Mouse (Mus musculus) olfactory bulb, adult 2 months (tissue): ENCODE measurements around the gene Def8. TPM values are rescaled to one million over a fixed set of nuclear protein-coding genes. Genes with fewer than 3 reads are reported as not detected.

Experiments
- H3K27ac ChIP-seq: fragments of 200-500 bp; 2 replicates; pipeline ENCODE4 v1.5.1; 2012; ENCODE audit warnings: low read depth, low read length; ENCODE audit not compliant: insufficient read depth
- H3K4me1 ChIP-seq: fragments of 200-500 bp; 2 replicates; pipeline ENCODE4 v1.6.1; 2012; ENCODE audit warnings: low read length; ENCODE audit not compliant: control insufficient read depth, insufficient read depth
- H3K4me3 ChIP-seq: fragments of 200-500 bp; 2 replicates; pipeline ENCODE4 v1.5.1; 2012; ENCODE audit warnings: mild to moderate bottlenecking, low read depth, low read length, moderate library complexity; ENCODE audit not compliant: insufficient read depth
- CTCF ChIP-seq: fragments of 200-500 bp; IDR thresholded peaks from 2 replicates; pipeline ENCODE4 v1.5.1; 2012; ENCODE audit warnings: low read depth, mild to moderate bottlenecking, low read length, moderate library complexity; ENCODE audit not compliant: insufficient read depth
- POLR2A ChIP-seq: fragments of 200-500 bp; IDR thresholded peaks from 2 replicates; pipeline ENCODE4 v1.6.1; 2012; ENCODE audit warnings: mild to moderate bottlenecking, low read depth, low read length, moderate library complexity; ENCODE audit not compliant: insufficient read depth
- WGBS: fragments of 180-500 bp; shearing (Covaris S2); methylation state at CpG from one replicate; pipeline ENCODE4 v1.1.7; 2018; 5-methylcytosine and 5-hydroxymethylcytosine counted together
- polyA plus RNA-seq: library from polyadenylated mRNA; stranded (reverse); fragments of >200 nt; gene quantifications from 2 replicates; pipeline ENCODE4 v1.2.4, GENCODE M21; 2012; ENCODE audit warnings: low replicate concordance; ENCODE audit not compliant: missing spikeins, insufficient read depth, insufficient read length

Def8 gene
- polyA plus RNA-seq = not detected in 2 replicates

DNA sequence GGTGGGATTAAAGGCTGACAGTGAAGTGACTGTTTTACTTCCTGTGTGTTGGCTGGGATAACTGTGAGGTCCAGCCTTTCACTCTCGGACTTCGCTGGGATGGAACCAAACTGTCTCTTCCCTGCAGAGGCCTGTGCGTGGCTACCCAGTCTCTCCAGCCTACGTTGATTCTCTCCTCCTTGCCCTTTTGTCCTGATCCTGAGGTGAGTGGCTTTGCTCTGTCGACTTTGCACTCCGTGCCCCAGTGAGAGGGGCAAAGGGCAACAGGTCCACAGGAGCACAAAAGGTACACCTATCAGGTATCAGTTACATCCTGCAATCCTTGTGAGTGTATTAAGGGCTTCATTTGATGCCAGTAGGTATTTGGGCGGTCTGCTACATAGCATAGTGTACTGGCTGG is at the start of gene Def8:
Def8 (plus strand) TSS at position 87 of the 400 bp plus-strand sequence.
- TF ChIP-seq POLR2A = no peak
- no peak for TF ChIP-seq CTCF
- H3K4me3 ChIP-seq = no peak within 1 kb of the TSS
- H3K27ac ChIP-seq = no peak within 1 kb of the TSS
- WGBS = 87% methylated on average over 7 of the region's 7 CpGs
- peaks cover 17% of the 10 kb centered on the region for H3K4me1 ChIP-seq

DNA sequence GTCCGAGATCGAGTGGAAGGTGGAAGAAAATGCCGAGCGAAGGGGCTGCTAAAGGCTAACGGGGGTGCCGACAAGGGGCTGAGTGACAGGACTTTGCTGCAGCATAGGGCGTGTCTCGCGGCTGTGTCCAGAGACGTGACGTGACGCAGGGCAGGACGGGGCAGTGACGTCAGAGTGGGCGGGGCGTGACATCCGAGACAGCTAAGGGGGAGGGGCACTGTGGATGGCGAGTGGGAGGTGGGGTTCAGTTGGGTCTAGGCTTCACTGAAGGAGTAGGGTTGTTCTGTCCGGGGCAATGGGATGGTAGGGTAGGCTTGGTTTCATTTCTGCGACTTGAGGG is 49.1 kb upstream of the Def8 start:
- TF ChIP-seq POLR2A (no peak), CTCF (no peak)
- Histone ChIP-seq H3K27ac (peak overlapping the region; percentile 98), H3K4me1 (peaks cover 10% of the 10 kb centered on the region), H3K4me3 (peak overlapping the region; percentile 95)
- under 1% methylated on average over 20 of the region's 20 CpGs for WGBS

DNA sequence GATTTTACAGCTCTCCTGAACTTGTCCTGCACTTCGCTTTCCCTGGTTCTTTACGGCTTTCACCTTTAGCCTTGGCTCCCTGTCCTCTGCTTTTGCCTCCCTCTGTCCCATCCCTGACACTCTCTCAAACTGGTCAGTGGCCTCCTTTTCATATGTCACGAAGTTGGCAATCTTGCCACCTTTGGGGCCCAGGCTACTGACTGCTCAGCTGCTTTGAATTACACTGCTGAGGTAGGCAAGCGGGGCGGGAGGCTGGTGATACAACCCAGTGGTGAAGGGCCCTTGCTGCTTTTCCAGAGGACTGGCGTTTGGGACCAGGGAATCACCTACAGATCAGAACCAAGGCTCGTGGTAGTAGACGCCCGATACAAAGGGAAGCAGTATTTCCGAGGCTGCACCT is 47.6 kb upstream of the Def8 start:
- no peak overlapping the region for H3K27ac ChIP-seq
- TF ChIP-seq POLR2A = no peak
- TF ChIP-seq CTCF = no peak
- WGBS = 49% methylated on average over 10 of the region's 10 CpGs
- peaks cover 12% of the 10 kb centered on the region for H3K4me1 ChIP-seq
- H3K4me3 ChIP-seq = 0 out of 2 replicates have a peak overlapping the region, but pooled peaks have one; percentile 1

DNA sequence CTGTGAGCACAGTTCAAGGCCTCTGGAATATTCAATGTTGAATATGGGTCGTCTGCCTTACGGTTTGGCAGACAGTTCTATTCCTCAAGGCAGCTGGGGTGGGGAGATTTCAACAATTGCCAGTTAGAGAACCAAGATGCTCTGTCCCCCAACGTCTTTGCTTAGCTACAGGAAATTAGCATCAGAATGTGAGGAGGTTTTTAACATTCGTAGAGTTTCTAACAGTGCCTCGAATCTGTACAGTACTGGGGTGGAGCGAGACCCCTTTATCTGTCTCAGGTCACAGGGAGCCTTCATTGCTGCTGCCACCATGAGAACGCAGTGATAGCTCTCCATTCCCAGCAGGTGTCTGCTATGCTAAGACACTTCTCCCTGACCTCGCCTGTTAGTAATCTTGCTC is 47.2 kb upstream of the Def8 start:
- Histone ChIP-seq H3K27ac (no peak overlapping the region), H3K4me3 (0 out of 2 replicates have a peak overlapping the region, but pooled peaks have one; percentile 1), H3K4me1 (peaks cover 12% of the 10 kb centered on the region)
- WGBS = 23% methylated on average over 8 of the region's 8 CpGs
- no peak for TF ChIP-seq POLR2A
- TF ChIP-seq CTCF = no peak

DNA sequence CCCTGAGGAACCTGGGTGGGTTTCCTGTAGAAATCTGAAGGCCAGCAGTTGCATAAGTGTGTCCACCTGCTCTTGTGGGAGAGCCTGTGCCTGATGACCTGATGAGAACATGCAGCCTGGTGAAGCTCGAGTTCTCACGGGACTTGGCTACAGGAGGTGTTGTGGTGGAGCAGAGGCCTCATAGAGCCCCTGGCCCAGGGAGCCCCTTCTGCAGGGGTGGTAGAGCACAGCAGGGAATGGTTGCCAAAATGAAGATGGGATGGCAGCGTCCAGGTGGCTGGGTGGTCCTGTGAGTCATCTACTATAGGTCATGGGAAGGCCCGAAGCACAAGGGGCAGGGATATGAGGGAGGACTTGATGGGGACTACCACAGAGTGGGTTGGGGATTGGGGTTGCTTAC is 41.6 kb upstream of the Def8 start:
- Histone ChIP-seq H3K27ac (no peak overlapping the region), H3K4me3 (no peak overlapping the region), H3K4me1 (peaks cover 2% of the 10 kb centered on the region; the same call in 1 of the 2 replicates)
- TF ChIP-seq CTCF (no peak), POLR2A (0 out of 2 replicates have a peak, but pooled peaks have one; percentile 12)
- 87% methylated on average over 4 of the region's 4 CpGs for WGBS

DNA sequence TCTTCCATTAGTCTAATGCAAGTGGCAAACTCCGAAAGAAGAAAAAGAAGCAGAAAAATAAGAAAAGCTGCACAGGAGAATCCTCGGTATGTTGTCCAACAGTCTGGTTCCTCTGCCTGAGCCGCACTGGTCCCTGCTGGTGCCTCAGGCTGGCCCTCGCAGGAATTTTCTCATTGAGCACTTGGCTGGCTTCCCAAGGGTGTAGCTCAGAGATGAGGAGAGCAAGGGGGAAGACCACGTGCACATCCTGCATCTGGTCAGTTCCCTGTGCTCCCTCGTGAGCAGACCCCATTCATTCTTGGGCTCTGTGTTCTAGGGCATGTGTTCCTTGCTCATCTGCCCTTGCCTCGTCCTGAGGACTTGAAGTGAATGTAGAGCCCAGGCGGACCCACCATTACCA is 40.8 kb upstream of the Def8 start:
- WGBS = 80% methylated on average over 8 of the region's 8 CpGs
- H3K4me3 ChIP-seq = no peak overlapping the region
- peaks cover 2% of the 10 kb centered on the region; the same call in 1 of the 2 replicates for H3K4me1 ChIP-seq
- no peak overlapping the region for H3K27ac ChIP-seq
- no peak for TF ChIP-seq POLR2A
- TF ChIP-seq CTCF = no peak

DNA sequence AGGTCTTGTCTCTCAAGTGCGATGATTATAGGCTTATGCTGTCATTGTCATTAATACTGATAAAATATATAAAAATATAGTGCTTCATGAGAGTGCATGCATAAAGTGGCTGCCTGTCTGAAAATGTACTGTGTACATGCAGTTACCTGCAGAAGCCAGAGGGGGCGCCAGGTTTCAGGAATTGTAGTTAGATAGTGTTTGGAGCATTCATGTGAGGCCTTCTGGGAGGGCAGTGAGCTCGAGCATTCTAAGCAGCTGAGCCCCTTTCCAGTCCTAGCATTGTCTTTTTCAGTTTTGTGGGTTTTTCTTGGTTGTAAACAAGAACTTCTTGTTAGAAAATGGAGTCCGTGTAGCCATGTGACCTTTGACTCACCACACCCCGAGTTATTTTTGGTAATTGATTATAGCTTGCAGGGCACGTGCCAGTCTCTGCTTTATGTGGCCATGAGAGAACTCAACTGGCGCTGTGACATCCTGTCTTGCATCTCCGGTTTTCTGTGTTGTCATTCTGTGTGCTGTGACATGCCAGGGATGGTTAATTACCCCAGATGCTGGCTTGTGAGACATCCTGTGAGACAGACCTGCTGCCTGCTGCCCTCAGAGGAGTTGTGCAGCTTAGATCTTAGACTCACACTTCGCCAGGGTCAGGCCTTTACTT is 38.3 kb upstream of the Def8 start:
- Histone ChIP-seq H3K4me1 (peaks cover 4% of the 10 kb centered on the region; the same call in 1 of the 2 replicates), H3K4me3 (no peak overlapping the region), H3K27ac (no peak overlapping the region)
- TF ChIP-seq CTCF (no peak), POLR2A (no peak)
- 59% methylated on average over 9 of the region's 9 CpGs for WGBS

DNA sequence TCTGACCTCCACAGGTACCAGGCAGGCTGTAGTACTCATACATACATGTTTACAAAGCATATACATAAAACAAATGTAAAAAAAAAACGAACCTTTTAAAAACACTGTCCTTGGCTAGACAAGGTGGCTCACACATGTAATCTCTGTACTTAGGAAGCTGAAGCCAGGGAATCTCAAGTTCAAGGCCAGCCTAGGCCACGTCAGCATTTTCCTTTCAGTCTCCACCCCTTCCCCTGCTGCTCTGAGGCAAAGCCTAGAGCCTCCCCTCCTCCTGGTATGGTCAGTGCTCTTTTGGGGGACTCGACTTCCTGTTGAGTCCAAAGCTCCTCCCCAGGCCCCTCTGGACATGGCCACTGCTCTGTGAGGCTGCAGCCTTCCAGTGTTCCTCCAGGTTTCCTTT is 36.3 kb upstream of the Def8 start:
- no peak overlapping the region for H3K27ac ChIP-seq
- peaks cover 4% of the 10 kb centered on the region; the same call in 1 of the 2 replicates for H3K4me1 ChIP-seq
- H3K4me3 ChIP-seq = no peak overlapping the region
- 85% methylated on average over 3 of the region's 3 CpGs for WGBS
- TF ChIP-seq POLR2A (no peak), CTCF (no peak)

DNA sequence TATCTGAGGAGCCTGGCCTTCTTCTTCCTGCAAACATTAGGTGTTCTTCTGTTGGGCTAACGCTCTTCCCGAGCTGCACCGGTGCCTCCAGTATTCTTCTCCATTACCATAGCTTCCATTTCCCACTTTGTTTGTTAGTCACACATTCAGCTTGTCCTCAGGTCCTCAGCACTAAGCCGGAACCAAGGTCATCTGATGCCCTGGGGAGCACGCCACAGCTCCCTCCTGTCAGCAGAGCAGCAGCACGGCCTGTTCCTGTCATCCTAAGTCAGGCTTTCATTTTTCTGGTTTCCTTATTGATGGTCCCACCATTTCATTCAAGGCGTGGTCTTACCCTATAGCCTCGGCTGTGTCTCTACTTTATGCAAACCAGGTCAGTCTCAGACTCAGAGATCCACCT is 35.5 kb upstream of the Def8 start:
- WGBS = 88% methylated on average over 8 of the region's 8 CpGs
- H3K4me1 ChIP-seq = peaks cover 4% of the 10 kb centered on the region; the same call in 1 of the 2 replicates

More for the DNA sequence above, 35.5 kb upstream of the Def8 start:
- TF ChIP-seq POLR2A (no peak), CTCF (no peak)
- no peak overlapping the region for H3K27ac ChIP-seq
- H3K4me3 ChIP-seq = no peak overlapping the region
